Mouse (Mus musculus) monocyte, adult 2 months (primary cell): ENCODE results near the gene Rad51b.

Source experiments
- DNase-seq, 2 experiments: peaks; one replicate each; pipeline ENCODE4 v3.0.0; 2022; ENCODE audit warnings: low spot score in 2 of 2, low read depth in 1 of 2

Gene Rad51b

GRCm38 (mm10) chr12:79485501-79485900 is 188.4 kb downstream of the Rad51b start:
- DNase-seq = no peak

DNA sequence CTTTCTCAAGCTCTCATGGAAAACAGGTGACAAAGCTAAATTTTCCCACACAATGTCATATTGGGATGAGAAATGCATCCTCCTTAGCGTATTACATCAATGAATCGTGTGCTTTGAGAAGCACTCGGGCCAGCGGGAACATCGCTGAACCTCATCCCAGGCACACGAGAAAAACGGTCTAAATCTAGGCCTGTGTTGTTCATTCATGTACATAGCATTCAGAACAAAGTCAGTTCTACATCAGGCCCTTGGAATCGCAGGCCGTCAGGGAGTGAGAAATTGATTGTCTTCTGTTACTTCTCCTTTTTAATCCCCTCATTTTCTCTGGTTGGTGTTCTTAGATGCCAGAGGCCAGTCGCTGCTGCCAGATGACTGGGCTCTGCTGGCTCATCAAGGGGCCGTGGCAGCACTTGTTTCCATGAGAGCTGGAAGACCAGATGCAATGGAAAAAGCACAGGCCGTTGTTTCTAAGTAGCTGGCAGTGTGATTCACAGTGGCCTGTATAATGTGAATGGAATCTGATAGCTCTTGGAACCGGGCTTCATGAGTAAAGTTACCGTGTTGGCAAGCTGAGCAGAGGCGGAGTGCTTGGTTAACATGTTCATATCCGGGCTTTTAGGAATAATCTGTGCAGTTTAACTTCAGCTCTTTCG is 191.6 kb downstream of the Rad51b start:
- DNase-seq = no peak

DNA sequence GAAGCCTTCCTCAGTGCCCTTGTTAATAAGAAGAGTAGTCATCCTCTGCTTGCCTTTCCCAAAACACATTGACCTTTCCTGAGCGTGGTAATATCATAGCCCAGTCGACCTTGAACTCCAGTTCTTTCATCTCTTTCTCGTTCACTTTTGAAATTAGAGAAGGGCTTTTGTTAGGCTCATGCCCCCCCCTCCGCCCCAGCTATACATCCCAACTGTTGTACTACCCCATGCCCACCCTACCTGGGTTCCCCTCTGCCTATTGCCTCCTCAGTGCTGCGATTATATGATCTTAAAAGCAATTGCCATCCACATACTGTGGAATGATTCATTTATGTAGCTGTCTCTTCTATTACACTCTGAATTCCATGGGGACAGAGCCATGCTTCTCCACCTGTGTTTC is 193.5 kb downstream of the Rad51b start:
- DNase-seq = no peak

DNA sequence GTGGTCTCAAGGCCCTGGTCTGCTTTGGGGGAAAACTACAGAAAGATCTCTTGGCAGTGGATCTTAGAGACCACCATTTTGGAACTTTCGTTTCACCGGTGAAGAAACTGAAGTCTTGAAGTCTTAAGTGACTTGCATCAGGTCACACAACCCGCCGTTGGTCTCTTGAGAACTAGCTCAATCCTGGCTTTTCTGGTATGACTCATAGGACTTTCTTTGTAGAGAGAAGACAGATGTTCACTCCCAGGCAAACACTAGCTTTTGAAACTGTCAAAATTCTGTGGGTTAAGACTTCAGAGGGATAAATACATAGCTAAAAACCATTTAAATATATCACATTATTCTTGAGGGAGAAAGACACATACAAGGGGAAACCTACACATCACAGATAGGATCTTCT is 195.1 kb downstream of the Rad51b start:
- no peak for DNase-seq

DNA sequence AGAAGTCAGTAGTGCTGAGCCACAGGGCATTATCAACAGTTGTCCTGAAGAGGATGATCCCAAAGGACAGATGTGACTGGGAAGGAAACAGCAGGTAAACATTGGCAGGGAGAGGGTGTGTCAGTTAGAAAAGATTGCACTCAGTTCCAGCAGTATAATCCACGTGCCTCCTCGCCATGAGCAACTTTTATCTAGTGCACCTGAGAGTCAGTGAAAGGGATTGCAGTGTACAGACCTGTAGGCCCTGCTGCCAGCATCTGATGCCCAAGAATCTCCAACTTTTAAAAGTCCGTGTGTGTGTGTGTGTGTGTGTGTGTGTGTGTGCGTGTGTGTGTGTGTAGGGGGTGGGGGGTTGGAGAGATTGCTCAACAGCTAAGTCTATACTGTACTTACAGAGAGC is 195.5 kb downstream of the Rad51b start:
- no peak for DNase-seq

DNA sequence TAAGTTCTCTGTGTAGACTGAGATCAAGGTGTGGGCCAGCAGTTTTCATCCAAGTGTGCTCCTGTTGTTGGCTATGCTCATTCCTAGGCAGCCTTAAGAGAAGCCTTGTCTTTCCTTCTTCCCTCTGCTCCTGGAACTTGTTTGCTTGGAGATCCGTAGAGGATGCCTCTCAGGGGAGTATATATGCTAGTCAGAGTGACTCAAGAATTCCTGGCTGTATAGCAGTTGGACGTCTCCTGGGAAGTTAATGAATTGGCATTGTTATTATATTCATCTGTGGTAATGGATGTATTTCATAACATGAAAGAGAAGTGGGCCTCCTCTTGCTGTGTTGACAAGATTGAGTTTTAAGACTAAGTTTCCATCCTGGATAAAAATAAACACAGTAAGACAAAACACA is 196.4 kb downstream of the Rad51b start:
- DNase-seq = no peak

DNA sequence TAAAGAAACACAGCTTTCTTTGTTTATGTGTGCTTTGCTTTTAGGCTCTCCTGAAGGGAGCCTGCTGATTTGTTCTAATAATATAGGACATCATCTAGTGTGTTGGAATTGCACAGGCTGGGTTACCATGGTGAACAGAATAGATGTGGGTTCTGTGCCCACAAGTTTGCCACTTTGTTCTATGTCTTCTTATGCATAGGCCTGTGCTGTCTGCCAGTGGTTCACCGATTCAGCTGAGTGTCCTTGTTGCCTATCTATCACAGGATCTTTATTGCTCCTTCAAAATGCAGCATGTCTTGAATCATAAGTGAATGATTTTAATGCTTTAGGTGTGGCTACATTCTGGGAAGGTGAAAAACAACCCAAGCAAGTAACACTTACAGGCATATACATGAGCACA is 201.2 kb downstream of the Rad51b start:
- DNase-seq = no peak

DNA sequence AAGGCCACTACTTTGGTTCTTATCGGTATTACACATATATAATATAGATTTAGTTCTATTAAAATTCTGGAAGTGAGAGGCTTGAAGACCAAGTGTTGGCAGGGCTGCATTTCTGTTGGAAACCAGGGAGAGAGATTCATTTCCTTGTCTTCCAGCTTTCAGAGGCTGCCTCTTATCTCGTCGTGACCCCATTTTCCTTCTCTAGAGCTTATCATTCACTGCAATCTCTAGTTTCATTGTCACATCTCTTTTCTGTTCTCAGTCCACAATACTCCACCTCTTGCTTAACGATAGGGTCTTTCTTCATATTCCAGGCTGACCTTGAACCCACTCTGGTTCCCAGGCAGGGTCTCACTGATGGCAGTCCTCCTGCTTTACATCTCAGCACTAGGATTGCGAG is 202.7 kb downstream of the Rad51b start:
- no peak for DNase-seq

DNA sequence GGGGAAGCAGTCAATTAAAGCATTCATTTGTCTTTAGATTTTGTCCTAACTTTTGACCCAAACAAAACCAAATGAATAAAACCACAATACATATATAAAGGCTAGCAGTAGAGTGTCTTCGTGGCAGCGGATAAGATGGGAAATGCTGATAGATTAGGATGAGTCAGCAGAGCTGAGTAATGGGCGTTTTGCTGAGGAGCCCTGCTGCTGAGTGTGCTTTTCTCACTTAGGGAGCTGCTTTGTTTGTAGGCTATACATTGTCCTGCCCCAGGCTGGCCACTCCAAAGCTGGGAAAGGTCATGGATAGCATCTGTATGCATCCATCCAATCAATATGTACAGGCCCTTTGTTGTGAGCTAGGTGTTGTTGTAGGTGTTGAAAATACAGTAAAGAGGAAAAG is 204.8 kb downstream of the Rad51b start:
- DNase-seq = no peak

- no peak for DNase-seq
These were observed 205.9 kb downstream of the Rad51b start for GRCm38 (mm10) chr12:79502862-79503581.

DNA sequence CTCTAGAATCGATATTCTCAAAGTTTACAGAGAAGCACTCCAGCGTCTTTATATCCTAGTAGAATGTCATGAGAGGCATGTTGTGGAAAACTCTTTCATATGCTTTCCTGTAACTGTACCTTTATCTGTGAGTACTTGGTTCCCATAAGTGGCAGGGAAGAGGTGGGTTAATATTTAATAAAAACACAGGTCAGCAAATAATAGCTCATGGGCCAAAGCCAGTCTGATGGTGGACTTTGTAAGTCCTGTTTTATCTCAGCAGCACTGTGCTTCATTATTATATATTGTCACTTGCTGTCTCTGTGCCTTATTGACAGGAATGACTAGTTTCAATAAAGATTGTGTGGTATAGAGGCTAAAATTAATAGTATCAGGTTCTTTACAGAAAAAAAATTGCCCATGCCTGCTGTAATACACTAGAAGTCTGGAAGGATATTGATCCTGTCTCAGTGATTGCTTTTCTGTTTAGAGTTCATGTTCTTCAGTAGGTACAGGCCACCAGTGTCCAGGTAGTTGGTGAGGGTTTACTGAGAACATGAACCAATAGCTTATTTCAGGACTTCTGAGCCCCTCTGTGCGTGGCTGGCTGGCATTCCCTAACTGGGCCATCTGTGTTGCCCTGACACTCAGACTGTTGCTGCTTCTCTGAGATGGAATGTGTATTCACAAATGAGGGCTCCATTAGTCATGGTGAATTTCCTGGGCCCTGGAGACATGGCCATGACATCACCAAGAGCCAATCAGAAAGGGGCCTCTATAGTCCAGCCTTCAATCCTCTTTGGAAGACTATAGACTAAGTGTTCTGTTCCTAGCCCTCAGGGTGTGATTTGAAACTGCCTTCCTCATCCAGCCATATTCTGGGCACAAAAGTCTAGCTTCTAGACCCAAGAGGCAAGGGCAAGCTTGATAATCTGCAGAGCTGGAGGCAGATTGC is 206.8 kb downstream of the Rad51b start:
- DNase-seq = no peak

DNA sequence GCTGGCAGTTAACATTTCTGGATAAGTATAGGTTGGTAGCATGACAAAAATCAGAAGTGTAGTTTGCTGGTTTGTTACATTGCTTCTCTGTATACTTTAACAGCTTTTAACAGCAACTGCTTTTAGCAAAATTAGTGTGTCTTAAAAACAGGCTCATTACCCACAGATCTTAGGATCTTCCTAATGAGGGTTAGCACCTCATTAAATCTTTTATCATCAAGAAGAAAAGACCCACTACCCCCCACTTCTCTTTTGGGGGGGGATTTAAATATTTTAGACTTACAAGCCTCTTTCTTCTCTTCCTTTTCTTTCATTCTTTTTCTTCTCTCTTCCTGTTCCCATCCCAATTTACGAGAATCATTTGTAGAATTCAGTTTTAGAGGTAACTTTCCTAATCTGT is 207.6 kb downstream of the Rad51b start:
- DNase-seq = no peak

GRCm38 (mm10) chr12:79506421-79506820 is 209.3 kb downstream of the Rad51b start:
- DNase-seq = no peak

- DNase-seq = no peak
These were observed 210.1 kb downstream of the Rad51b start for GRCm38 (mm10) chr12:79507141-79507681.

DNA sequence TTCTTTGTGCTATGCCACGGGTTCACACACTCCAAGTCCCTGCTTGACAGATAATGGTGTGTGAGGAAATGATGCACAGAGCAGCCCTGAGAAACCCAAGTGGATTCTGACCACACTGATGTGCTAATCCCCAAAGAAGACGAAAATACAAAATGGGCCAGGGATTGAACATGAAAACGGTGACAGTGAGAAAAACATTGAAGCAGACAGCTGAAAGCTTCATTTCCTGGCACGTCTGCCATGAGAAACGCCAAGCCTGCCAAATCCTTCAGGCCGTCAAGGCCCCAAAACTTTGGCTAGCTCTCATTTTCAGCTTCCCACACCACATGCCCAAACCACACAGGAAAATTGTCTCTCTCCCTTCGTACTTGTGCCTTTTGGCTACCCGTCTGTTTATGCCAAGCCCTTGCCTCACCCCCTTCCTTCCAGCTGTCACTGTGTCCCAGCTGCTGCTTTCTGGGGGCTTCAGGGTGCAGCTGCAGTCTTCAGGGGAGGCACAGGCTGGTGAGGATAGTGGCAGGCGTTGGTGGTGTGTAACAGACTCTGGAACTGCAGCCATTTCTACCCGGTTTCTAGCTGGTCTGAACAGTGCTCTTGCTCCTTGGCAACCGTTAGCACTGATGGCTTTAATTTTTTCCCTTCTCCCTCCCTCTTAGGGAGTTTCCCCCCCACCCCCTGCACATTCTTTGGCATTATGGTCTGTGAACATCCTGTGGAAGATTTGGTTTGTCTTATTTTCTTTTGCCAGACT is 214.5 kb downstream of the Rad51b start:
- no peak for DNase-seq

- DNase-seq = no peak
These were observed 215.3 kb downstream of the Rad51b start for GRCm38 (mm10) chr12:79512205-79512886.

DNA sequence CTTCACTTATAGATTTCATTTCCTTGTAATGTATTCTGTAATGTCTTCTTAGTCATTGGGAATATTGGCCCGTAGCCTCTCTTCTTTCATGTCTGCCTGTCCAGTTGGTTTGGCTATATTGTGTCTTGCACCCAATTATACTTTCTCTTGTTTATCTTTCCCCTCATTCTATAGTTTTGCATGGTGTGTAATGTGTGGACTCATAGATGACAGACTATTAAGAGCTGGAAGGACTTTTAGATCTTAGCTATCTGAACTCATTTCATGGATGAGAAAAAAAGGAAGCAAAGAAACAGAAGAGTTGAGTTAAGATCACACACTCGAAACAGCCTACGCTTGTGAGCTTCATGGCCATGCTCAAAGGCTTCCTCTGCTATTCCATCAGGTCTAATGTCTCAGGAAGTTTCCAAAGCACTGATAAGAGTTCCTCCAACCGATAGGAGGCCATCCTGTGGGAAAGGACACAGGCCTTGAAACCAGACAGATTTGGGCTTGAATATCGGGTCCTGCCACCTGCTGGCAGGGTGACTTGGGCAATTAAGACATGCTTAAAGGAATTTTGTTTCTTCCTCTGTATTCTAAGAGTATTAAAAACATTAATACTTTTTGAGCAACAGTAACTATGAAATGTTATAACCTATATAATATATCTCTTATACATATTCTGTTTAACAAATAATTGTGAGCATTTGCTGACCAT is 216.1 kb downstream of the Rad51b start:
- no peak for DNase-seq

DNA sequence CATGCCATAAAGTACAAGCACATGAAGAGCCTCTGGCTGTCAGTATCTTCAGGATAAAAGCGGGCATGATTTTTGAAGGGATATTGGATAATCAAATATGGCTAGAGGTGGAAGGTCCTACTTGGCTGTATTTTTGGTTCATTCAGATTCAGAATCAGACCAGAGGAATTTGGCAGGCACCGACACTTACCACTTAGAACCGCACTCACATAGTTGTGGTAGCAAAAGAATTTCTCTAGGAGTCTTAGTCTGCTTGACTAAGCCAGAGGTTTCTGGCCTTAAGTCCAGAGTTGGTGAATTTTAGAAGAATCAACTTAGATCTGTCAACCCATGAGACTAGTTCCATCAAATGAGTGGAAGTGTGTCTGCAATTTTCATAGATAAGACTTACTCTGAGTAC is 217.6 kb downstream of the Rad51b start:
- DNase-seq = no peak

DNA sequence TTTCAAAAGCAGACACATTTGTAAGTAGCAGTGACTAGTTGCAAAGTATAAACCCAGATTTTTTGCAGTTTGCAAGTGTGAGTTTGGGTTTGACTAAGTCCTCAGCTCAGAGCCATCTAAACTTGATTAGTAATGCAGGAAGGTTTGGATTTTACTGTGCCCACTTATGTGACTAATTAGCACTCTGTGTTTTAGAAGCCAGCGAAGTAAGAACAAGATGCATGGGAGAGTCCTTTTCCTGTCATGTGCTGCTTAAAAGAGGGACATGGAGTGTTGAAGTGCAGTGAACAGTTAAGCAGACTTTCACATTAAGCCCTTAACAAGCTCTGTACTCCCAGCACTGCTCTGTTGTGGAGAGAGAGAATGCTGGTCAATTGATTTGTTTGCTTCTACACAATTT is 225.3 kb downstream of the Rad51b start:
- DNase-seq = no peak
